Mouse (Mus musculus) C2C12 (cell line): Measurements from ENCODE around the gene Phgdh. TPM values are rescaled to one million over a fixed set of nuclear protein-coding genes. Genes with fewer than 3 reads are reported as not detected.

Source experiments
- H3K27me3 ChIP-seq: one replicate; pipeline ENCODE4 v1.6.1; 2011; ENCODE audit not compliant: control insufficient read depth, insufficient read depth, insufficient read length
- H3K36me3 ChIP-seq: one replicate; pipeline ENCODE4 v1.6.1; 2011; ENCODE audit not compliant: control insufficient read depth, insufficient read depth
- H3K4me3 ChIP-seq: one replicate; pipeline ENCODE4 v1.5.1; 2011; ENCODE audit warnings: mild to moderate bottlenecking, control low read depth; ENCODE audit not compliant: poor library complexity, insufficient read depth, severe bottlenecking
- H3K79me2 ChIP-seq: one replicate; pipeline ENCODE4 v1.6.1; 2011; ENCODE audit not compliant: control insufficient read depth, insufficient read depth
- H3K79me3 ChIP-seq: one replicate; pipeline ENCODE4 v1.6.1; 2011; ENCODE audit warnings: low read depth, control low read depth
- H3ac ChIP-seq: one replicate; pipeline ENCODE3; 2011; ENCODE audit warnings: low read depth; ENCODE audit not compliant: control insufficient read depth, insufficient read length
- CEBPB ChIP-seq: IDR thresholded peaks from one replicate; pipeline ENCODE4 v1.6.1; 2011; ENCODE audit warnings: low read depth, mild to moderate bottlenecking, control low read depth, moderate library complexity
- CTCF ChIP-seq: IDR thresholded peaks from one replicate; pipeline ENCODE4 v1.5.1; 2011; ENCODE audit not compliant: control insufficient read depth, insufficient read depth, insufficient read length
- FOSL1 ChIP-seq: IDR thresholded peaks from one replicate; pipeline ENCODE4 v1.8.0; 2011; ENCODE audit warnings: mild to moderate bottlenecking, low read length; ENCODE audit not compliant: poor library complexity, insufficient read depth, severe bottlenecking
- MAX ChIP-seq: IDR thresholded peaks from one replicate; pipeline ENCODE4 v1.6.1; 2011; ENCODE audit warnings: mild to moderate bottlenecking, control low read depth
- MYOD1 ChIP-seq: IDR thresholded peaks from one replicate; pipeline ENCODE4 v1.6.1; 2011; ENCODE audit warnings: low read depth; ENCODE audit not compliant: control insufficient read depth, insufficient read length
- MYOG ChIP-seq: IDR thresholded peaks from one replicate; pipeline ENCODE4 v1.6.1; 2011; ENCODE audit not compliant: control insufficient read depth, insufficient read length; ENCODE audit errors: extremely low read depth
- USF1 ChIP-seq: IDR thresholded peaks from one replicate; pipeline ENCODE4 v1.6.1; 2011; ENCODE audit warnings: low read depth, mild to moderate bottlenecking, control low read depth, moderate library complexity
- polyA plus RNA-seq: library from polyadenylated mRNA; unstranded; fragments of >200 nt; fragmentation: generic; extraction: Trizol; gene quantifications from one replicate; pipeline ENCODE4 v1.2.1, GENCODE M21; 2012; ENCODE audit warnings: missing spikeins

Phgdh gene
- polyA plus RNA-seq, 1 experiment: 843 TPM

DNA sequence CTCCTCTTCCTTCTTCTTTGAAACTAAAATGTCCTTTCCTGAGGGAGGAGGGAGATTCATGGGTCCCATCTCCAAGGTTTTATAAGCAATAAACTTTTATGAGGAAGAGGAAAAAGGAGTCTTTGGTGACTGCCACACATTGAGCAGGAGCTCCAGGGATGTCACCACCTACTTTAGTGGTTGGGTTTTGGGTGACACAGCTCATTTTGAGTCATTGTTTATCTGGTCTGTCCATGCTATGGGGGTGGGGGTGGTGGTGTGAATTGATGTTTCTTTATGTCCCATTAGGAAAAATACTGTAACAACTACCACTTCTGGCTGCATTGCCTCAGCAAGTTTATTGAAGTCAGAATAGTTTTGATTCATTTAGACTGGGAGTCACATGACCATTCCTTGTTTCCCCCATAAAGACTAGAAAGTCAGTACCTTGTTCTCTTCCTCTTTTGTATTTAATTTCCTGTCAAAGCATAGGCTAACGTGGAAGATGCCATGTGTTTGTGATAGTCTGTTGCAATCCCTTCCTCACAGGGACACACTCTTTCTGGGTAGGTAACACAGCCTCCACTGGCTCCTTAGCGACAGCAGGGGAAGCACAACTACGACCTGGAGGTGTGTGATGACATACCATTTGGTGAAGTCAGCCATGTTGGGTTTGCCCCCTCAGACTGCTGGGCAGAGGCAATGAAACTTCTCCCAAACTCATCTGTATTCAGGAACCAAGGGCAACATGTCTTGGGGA, 17.0 kb upstream of the Phgdh start:
- Histone ChIP-seq H3ac (no peak overlapping the region), H3K79me3 (no peaks in the 10 kb centered on the region), H3K36me3 (no peaks in the 10 kb centered on the region), H3K79me2 (no peaks in the 10 kb centered on the region), H3K27me3 (no peaks in the 10 kb centered on the region), H3K4me3 (no peak overlapping the region)
- TF ChIP-seq USF1 (peak; percentile 93), FOSL1 (peak; percentile 91), MYOG (no peak), MAX (no peak), MYOD1 (peak; percentile 78), CEBPB (peak; percentile 64)

DNA sequence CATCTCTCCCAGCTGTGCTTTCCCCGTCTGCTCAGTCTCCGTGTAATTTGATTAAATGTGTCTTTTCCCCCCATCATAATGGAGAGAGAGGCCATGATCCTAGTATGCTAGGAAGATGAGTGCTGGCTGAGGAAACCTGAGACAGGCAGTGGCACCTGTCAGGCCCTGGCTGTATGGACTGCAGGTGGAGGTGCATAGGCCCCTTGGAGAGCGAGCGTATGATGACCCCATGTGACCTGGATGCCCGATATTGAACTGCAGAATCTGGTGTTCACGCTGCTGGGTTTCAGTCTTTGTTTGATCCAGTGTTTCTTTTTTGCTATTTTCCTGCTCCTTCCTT, 16.2 kb upstream of the Phgdh start:
- peak; percentile 95 for TF ChIP-seq MYOD1
- TF ChIP-seq MYOG: no peak
- peak overlapping the region; percentile 39 for H3ac ChIP-seq
- H3K36me3 ChIP-seq: no peaks in the 10 kb centered on the region
- no peaks in the 10 kb centered on the region for H3K79me2 ChIP-seq
- H3K4me3 ChIP-seq: no peak overlapping the region
- no peaks in the 10 kb centered on the region for H3K27me3 ChIP-seq
- H3K79me3 ChIP-seq: no peaks in the 10 kb centered on the region

DNA sequence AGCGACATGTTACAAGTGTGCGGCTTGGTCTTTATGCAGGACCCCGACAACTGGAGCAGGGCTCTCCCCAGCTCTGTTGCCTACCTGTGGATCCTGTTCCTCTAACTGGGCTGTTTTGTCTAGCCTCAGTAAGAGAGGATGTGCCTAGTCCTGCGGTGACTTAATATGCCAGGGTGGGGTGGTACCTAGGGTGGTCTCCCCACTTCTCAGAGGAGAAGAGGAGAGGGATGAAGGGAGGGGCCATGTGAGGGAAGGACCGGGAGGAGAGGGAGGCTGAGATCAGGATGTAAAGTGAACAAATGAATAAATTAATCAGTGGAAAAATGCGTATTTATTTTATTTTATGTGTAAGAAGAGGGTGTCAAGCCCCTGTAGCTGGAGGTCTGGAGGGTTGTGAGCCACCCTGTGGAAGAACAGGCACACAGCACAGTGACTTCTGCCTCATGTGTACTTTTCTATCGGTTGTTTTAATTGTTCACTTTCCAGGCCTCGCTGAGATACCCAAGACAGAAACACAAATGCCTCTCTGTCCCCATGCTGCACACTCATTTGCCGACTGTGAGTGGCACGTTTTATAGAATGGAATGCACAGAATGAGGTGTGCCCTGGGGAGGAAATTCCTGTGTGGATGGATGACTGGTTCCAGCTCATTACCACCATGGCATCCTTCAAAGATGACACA, 15.7 kb upstream of the Phgdh start:
- no peaks in the 10 kb centered on the region for H3K36me3 ChIP-seq
- no peaks in the 10 kb centered on the region for H3K79me3 ChIP-seq
- TF ChIP-seq FOSL1 (peak; percentile 67), MAX (peak; percentile 86), CTCF (no peak)
- no peaks in the 10 kb centered on the region for H3K79me2 ChIP-seq
- H3K27me3 ChIP-seq: no peaks in the 10 kb centered on the region
- no peak overlapping the region for H3ac ChIP-seq
- no peak overlapping the region for H3K4me3 ChIP-seq

DNA sequence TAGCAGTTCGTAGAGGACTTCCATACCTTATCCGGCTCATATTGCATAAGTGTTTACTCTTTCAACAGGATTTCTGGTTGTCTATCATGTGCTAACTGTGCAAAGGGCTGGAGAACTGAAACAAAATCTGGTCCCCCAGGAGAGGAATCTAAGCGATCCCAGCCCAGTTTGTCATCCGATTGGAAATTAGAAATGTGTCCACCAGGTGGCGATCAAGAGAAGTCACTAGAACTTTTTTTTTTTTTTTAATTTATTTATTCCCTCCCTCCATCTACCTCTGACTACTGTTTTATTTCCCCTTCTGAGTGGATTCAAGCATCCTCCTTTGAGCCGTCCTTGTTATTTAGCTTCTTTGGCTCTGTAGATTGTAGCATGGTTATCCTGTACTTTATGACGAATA, 14.1 kb upstream of the Phgdh start:
- H3K79me3 ChIP-seq: no peaks in the 10 kb centered on the region
- no peaks in the 10 kb centered on the region for H3K36me3 ChIP-seq
- H3K79me2 ChIP-seq: no peaks in the 10 kb centered on the region
- no peaks in the 10 kb centered on the region for H3K27me3 ChIP-seq
- no peak overlapping the region for H3K4me3 ChIP-seq
- no peak overlapping the region for H3ac ChIP-seq
- TF ChIP-seq FOSL1: no peak
- TF ChIP-seq CEBPB: no peak
- TF ChIP-seq CTCF: no peak
- TF ChIP-seq MYOD1: no peak
- no peak for TF ChIP-seq USF1
- TF ChIP-seq MYOG: no peak
- TF ChIP-seq MAX: no peak

DNA sequence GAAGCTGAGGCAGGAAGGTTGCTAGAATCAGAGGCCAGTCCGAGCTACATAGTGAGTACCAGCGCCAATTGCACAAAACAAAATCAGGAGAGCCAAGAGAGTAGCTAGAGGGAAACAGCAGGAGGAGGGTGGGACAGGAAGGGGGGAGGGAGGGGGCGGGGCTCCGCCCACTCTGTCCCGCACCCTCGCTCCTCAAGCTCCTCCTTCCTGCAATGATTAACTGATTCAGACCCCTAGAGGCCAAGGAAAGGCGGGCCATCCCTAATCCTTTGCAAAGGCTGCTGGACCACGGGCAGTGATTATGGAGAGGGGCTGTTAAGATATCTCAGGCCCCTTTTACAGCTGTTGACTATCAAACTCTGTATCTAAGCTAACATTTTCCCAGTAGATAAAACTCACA, 8.9 kb upstream of the Phgdh start:
- Histone ChIP-seq H3K79me2 (no peaks in the 10 kb centered on the region), H3ac (no peak overlapping the region), H3K79me3 (no peaks in the 10 kb centered on the region), H3K36me3 (no peaks in the 10 kb centered on the region), H3K4me3 (no peak overlapping the region), H3K27me3 (no peaks in the 10 kb centered on the region)
- TF ChIP-seq CTCF (no peak), MAX (no peak), MYOD1 (no peak)

DNA sequence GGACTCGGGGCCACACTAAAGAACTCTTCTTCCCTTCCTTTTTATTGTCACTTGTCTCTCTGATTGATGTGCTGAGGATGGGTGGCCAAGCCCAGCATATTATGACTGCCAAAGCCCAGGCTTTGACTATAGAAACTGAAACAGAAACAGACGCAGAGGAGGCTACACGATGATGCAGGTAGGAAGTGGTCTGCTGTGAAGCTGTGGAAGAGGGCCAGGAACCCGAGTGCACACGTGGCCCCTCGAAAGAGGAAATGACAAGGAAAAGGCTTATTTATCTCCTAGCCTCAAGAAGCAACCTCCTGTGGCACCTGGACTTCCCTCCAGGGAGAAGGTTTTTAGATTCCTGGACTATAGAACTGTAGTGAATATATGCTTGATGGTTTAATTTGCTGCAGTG, 8.3 kb upstream of the Phgdh start:
- Histone ChIP-seq H3ac (no peak overlapping the region), H3K36me3 (no peaks in the 10 kb centered on the region), H3K79me2 (no peaks in the 10 kb centered on the region), H3K79me3 (no peaks in the 10 kb centered on the region), H3K27me3 (no peaks in the 10 kb centered on the region), H3K4me3 (no peak overlapping the region)
- TF ChIP-seq MYOD1 (no peak), CTCF (no peak), MYOG (no peak), CEBPB (no peak), MAX (no peak), FOSL1 (no peak), USF1 (no peak)
